Mouse (Mus musculus) E14TG2a.4 (cell line): ENCODE data around the gene Gm17949.

Experiments used
- H3K27me3 ChIP-seq: 2 replicates; pipeline ENCODE4 v1.6.1; 2014; ENCODE audit warnings: low read length, control low read depth; ENCODE audit not compliant: insufficient read depth
- H3K36me3 ChIP-seq: 2 replicates; pipeline ENCODE4 v1.6.1; 2014; ENCODE audit warnings: low read length, control low read depth; ENCODE audit not compliant: insufficient read depth
- H3K4me1 ChIP-seq: replicated peaks from 2 replicates; pipeline ENCODE4 v1.6.1; 2014; ENCODE audit warnings: low read depth, low read length, control low read depth
- H3K4me3 ChIP-seq: replicated peaks from 2 replicates; pipeline ENCODE4 v1.5.1; 2014; ENCODE audit warnings: mild to moderate bottlenecking, low read length
- H3K9me3 ChIP-seq: 2 replicates; pipeline ENCODE4 v1.6.1; 2014; ENCODE audit warnings: low read length, control low read depth
- CTCF ChIP-seq: conservative IDR thresholded peaks from 2 replicates; pipeline ENCODE4 v1.5.1; 2014; ENCODE audit warnings: low read length
- NANOG ChIP-seq: IDR thresholded peaks from 2 replicates; pipeline ENCODE4 v1.6.1; 2014; ENCODE audit warnings: borderline replicate concordance, low read length, mixed read lengths
- POU5F1 ChIP-seq: IDR thresholded peaks from 2 replicates; pipeline ENCODE4 v1.6.1; 2014; ENCODE audit warnings: low read length, borderline replicate concordance

Gene Gm17949

DNA sequence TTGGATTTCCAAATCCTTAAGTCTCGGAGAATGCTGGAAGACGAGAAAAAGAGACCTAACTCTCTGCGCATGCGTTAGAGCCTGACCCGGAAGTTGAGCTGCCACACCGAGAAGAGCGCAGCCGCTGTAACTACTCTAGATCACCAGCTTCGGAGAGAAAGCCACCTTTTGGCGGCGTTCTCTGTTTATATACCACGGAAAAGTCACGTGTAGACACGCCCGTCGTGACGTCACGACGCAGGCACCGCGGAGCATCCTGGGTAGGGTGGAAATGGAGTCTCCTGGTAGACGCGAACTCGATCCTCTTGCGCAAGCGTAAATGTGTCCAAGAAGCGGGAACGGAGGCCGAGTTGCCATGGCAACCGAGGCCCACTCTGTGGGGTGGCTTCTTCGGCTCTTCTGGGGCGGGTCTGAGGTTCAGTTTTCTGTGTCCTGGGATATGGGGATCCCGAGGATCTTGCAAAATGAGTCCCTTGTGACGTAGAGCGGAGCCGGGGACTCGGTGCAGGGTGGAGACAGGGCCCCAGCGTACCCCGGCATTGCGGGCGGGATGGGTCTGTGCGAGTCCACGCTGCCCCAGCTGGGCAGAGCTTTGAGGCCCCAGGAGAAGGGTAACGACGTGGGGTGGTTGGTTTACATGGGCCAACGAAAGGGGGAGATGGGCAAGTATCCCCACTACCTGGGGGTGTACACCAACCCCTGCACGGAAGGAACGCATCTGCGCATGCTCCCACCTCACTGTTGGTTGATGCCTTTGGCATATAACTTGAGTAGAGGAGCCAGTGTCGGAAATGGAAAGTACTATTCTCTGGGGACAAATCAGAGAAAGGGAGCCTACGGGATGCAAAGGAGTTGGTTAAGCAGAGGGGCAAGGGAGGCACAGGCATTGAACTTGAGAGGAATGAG, at the start of gene Gm17949, which contains the start of gene Gtf2f1:
Gene Gm17949 (plus strand): TSS at position 234 of the 906 bp plus-strand sequence.
Gene Gtf2f1 (minus strand): TSS at position 53 of the 906 bp plus-strand sequence.
- Histone ChIP-seq H3K4me3 (peak within 1 kb of the TSS; percentile 95), H3K36me3 (peaks cover 33% of the 10 kb centered on the region), H3K9me3 (no peaks in the 10 kb centered on the region), H3K4me1 (peaks cover 50% of the 10 kb centered on the region), H3K27me3 (no peaks in the 10 kb centered on the region)
- TF ChIP-seq POU5F1 (no peak), NANOG (no peak), CTCF (no peak)

GRCm38 (mm10) chr17:56961880-56962279, 49.4 kb upstream of the Gm17949 start:
- TF ChIP-seq POU5F1 (no peak), CTCF (peak; percentile 63), NANOG (no peak)
- H3K36me3 ChIP-seq, result no peaks in the 10 kb centered on the region
- H3K4me3 ChIP-seq, result no peak overlapping the region
- no peaks in the 10 kb centered on the region for H3K9me3 ChIP-seq
- H3K27me3 ChIP-seq, result 0 out of 2 replicates have a peak, but pooled peaks cover 3% of the 10 kb centered on the region
- H3K4me1 ChIP-seq, result peaks cover 58% of the 10 kb centered on the region

DNA sequence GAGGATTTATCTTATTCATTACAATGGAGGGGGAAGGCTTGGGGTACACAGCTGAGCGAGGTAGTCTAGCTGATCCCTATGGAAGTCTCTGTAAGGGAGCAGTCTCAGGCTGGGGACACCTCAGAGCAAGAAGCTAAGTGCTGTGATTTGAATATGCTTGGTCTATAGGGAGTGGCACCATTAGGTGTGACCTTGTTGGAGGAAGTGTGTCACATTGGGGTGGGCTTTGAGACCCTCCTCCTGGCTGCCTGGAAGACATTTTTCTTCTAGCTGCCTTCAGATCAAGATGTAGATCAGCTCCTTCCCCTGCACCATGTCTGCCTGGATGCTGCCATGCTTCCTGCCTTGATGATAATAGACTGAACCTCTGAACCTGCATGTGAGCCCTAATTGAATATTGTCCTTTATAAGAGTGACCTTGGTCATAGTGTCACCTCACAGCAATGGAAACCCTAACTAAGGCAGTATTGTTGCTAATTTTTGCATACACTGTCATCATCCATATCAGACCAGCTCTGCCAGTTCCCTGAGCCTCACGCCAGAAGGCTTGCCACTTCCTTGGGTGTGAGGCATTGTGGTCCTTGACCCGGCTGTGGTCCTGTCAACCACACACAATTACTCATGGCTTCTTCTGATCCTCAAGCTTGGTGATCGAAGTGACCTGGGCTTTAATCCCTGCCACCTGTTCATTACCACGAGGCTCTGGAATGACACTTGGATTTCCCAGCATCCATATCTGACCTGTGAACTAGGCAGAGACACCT, 48.4 kb upstream of the Gm17949 start:
- no peaks in the 10 kb centered on the region for H3K36me3 ChIP-seq
- H3K9me3 ChIP-seq, result no peaks in the 10 kb centered on the region
- TF ChIP-seq CTCF (no peak), NANOG (no peak)
- 0 out of 2 replicates have a peak, but pooled peaks cover 3% of the 10 kb centered on the region for H3K27me3 ChIP-seq
- H3K4me1 ChIP-seq, result peaks cover 52% of the 10 kb centered on the region
- H3K4me3 ChIP-seq, result 0 out of 2 replicates have a peak overlapping the region, but pooled peaks have one; percentile 13

GRCm38 (mm10) chr17:56963646-56964045, 47.6 kb upstream of the Gm17949 start:
- no peak overlapping the region for H3K4me3 ChIP-seq
- TF ChIP-seq CTCF, result no peak
- TF ChIP-seq POU5F1, result no peak
- no peak for TF ChIP-seq NANOG
- no peaks in the 10 kb centered on the region for H3K36me3 ChIP-seq
- H3K9me3 ChIP-seq, result no peaks in the 10 kb centered on the region
- H3K27me3 ChIP-seq, result 0 out of 2 replicates have a peak, but pooled peaks cover 3% of the 10 kb centered on the region
- peaks cover 44% of the 10 kb centered on the region for H3K4me1 ChIP-seq

GRCm38 (mm10) chr17:56969321-56969720, 41.9 kb upstream of the Gm17949 start:
- no peak overlapping the region for H3K4me3 ChIP-seq
- H3K4me1 ChIP-seq, result peaks cover 9% of the 10 kb centered on the region
- H3K27me3 ChIP-seq, result peaks cover 9% of the 10 kb centered on the region; the same call in 1 of the 2 replicates
- H3K9me3 ChIP-seq, result no peaks in the 10 kb centered on the region
- no peaks in the 10 kb centered on the region for H3K36me3 ChIP-seq
- TF ChIP-seq NANOG, result no peak
- TF ChIP-seq CTCF, result no peak
- TF ChIP-seq POU5F1, result no peak

- Histone ChIP-seq H3K36me3 (no peaks in the 10 kb centered on the region), H3K4me3 (no peak overlapping the region), H3K4me1 (peaks cover 12% of the 10 kb centered on the region), H3K9me3 (no peaks in the 10 kb centered on the region), H3K27me3 (peaks cover 9% of the 10 kb centered on the region; the same call in 1 of the 2 replicates)
- TF ChIP-seq CTCF (no peak), POU5F1 (no peak), NANOG (no peak)
These were observed 41.2 kb upstream of the Gm17949 start for GRCm38 (mm10) chr17:56970081-56970480.

- H3K4me1 ChIP-seq, result peaks cover 22% of the 10 kb centered on the region
- no peak for TF ChIP-seq CTCF
- no peak for TF ChIP-seq POU5F1
- no peak for TF ChIP-seq NANOG
- no peaks in the 10 kb centered on the region for H3K36me3 ChIP-seq
- peaks cover 11% of the 10 kb centered on the region for H3K27me3 ChIP-seq
- no peaks in the 10 kb centered on the region for H3K9me3 ChIP-seq
- no peak overlapping the region for H3K4me3 ChIP-seq
These were observed 37.1 kb upstream of the Gm17949 start for GRCm38 (mm10) chr17:56973956-56974707.
